Mouse (Mus musculus): Measurements from ENCODE around the gene Gpr22.

Gene Gpr22

GRCm38 (mm10) chr12:31667187-31667586, 46.6 kb downstream of the Gpr22 start:
- no peak for DNase-seq (ENCODE audit: low read depth, low spot score)

DNA sequence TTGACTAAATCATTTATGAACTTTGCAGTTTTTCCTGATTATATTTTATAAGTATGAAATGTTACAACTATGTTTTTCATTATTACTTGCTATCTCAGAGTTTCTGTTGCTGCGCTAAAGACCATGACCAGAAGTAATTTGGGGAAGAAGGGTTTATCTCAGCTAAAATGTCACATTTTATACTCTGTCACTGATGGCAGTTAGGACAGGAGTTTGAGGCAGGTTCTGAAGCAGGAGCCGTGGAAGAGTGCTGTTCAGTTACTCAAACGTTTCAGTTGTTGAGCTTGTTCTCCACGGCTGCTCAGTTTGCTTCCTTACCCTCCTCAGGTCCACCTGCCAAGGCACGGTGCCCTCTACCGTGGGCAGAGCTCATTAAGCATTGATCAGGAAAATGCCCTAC, 47.7 kb downstream of the Gpr22 start:
- no peak for DNase-seq (ENCODE audit: low read depth, low spot score)

Measured in telencephalon, adult 2 months (tissue).